8 mouse cellular contexts compared by ENCODE assay signal in genomic region chr10:3337330-3337901, GRCm38 (mm10). TPM values are rescaled to one million over a fixed set of nuclear protein-coding genes. Genes with fewer than 3 reads are reported as not detected.
A peak's percentile ranks its signal among the peaks of the same experiment; 100 is the strongest.
DNase-seq lines count a peak whose midpoint lies in the region.
"Had no signal": no experiment of that assay in that cellular context is flagged by ENCODE, and none has a peak within 500 bp of the region (broad histone marks: within the 10 kb centered on the region; RNA-seq: fewer than 3 reads in every experiment).

No protein-coding gene starts in this region.

- intact Hi-C loops in gastrocnemius, postnatal 36 days (cut with DNase I) = loop anchor here (2.0 to 5.0 kb wide), 3 partner anchors 29 to 1005 kb away; partner anchors contain the start of gene Ppp1r14c
- intact Hi-C loops in heart, postnatal 25 days (cut with DNase I) = loop anchor here (1.0 to 5.0 kb wide), 4 partner anchors 29 to 186 kb away; partner anchors contain the start of gene Ppp1r14c

- peak; percentile 43 for DNase-seq in gastrocnemius, adult 18-20 months (ENCODE audit: low spot score)
- DNase-seq in gastrocnemius, postnatal 36 days = no peak
- DNase-seq in gastrocnemius, postnatal 25 days = peak; percentile 15
- peak; percentile 3 for DNase-seq in heart, postnatal 25 days (ENCODE audit: low spot score)
- DNase-seq in telencephalon, adult 2 months (ENCODE audit: low read depth, low spot score) = peak; percentile 16
- no peak for DNase-seq in ovary, postnatal 14 days (ENCODE audit: low spot score)
- DNase-seq in thymus, adult 18-20 months = no peak

RNA-seq across cellular contexts. Expression of gene Ppp1r14c, which starts 28.4 kb away (rescaled TPM):
- total RNA-seq in gastrocnemius, adult 18-20 months (2021) = 10 to 100 TPM; 70.8 to 86.7 TPM
- 10 to 100 TPM; 72.2 to 87.7 TPM for total RNA-seq in gastrocnemius, postnatal 36 days (2021)
- 100 to 1,000 TPM in 1 of 2 experiments, 10 to 100 TPM in 1; 72.6 to 105 TPM for total RNA-seq in gastrocnemius, postnatal 25 days (2021)
- total RNA-seq in heart, postnatal 25 days (2021) = 100 to 1,000 TPM; 213 to 228 TPM
- total RNA-seq: common myeloid progenitor, adult 5-6 weeks had no signal

Comparison
In these comparisons a context has a peak if more than half of its experiments do, and no peak if none do; other contexts are left out.
1. DNase-seq: peak in gastrocnemius, adult 18-20 months (single experiment), gastrocnemius, postnatal 25 days (single experiment), heart, postnatal 25 days (single experiment) and telencephalon, adult 2 months (single experiment); none in gastrocnemius, postnatal 36 days (0 of 2), ovary, postnatal 14 days (single experiment) and thymus, adult 18-20 months (0 of 2).